Mouse (Mus musculus): ENCODE data around the gene Alox5.

- no peak for TF ChIP-seq CTCF (conservative IDR thresholded peaks at IDR 0.05 in 1 of 2, IDR thresholded peaks at IDR 0.05 in 1 of 2; ENCODE audit: low read depth in 2 of 2, low read length in 2 of 2)
- no peak for TF ChIP-seq EP300 (IDR thresholded peaks at IDR 0.05; ENCODE audit: low read length)
- no peak for TF ChIP-seq BHLHE40 (IDR thresholded peaks at IDR 0.05; ENCODE audit: low read depth, low read length)
- no peak for TF ChIP-seq ZC3H11A (IDR thresholded peaks at IDR 0.05; ENCODE audit: low read depth, low read length)
- TF ChIP-seq POLR2A (IDR thresholded peaks at IDR 0.05; ENCODE audit: low read depth, low read length): no peak
- TF ChIP-seq POLR2AphosphoS2 (IDR thresholded peaks at IDR 0.05; ENCODE audit: low read depth, low read length): no peak
- no peak for TF ChIP-seq ZKSCAN1 (IDR thresholded peaks at IDR 0.05; ENCODE audit: borderline replicate concordance, low read depth, low read length)
- no peak for TF ChIP-seq CHD2 (IDR thresholded peaks at IDR 0.05; ENCODE audit: low read length)
- TF ChIP-seq E2F4 (IDR thresholded peaks at IDR 0.05; ENCODE audit: insufficient replicate concordance, low read depth, low read length): no peak
These were observed 86.8 kb downstream of the Alox5 start for GRCm38 (mm10) chr6:116374136-116374535.

Data from CH12.LX (cell line).